Mouse (Mus musculus) heart, embryonic 10.5 days (tissue): ENCODE measurements around the gene Myo16. TPM values are rescaled to one million over a fixed set of nuclear protein-coding genes. Genes with fewer than 3 reads are reported as not detected.

Experiments
- DNase-seq: peaks from one replicate; pipeline ENCODE4 v3.0.0-alpha.2; 2017; ENCODE audit warnings: low spot score
- H3K27ac ChIP-seq: fragments of 300-500 bp; sonication (generic); 2 replicates; pipeline ENCODE4 v1.5.1; 2016; ENCODE audit warnings: mild to moderate bottlenecking
- H3K27me3 ChIP-seq: fragments of 300-500 bp; sonication (generic); 2 replicates; pipeline ENCODE4 v1.6.1; 2016; ENCODE audit warnings: mild to moderate bottlenecking; ENCODE audit not compliant: poor library complexity, insufficient read depth, severe bottlenecking
- H3K36me3 ChIP-seq: fragments of 300-500 bp; sonication (generic); 2 replicates; pipeline ENCODE4 v1.6.1; 2016; ENCODE audit warnings: mild to moderate bottlenecking, moderate library complexity
- H3K4me1 ChIP-seq: fragments of 300-500 bp; sonication (generic); 2 replicates; pipeline ENCODE4 v1.6.1; 2016; ENCODE audit warnings: mild to moderate bottlenecking
- H3K4me3 ChIP-seq: fragments of 300-500 bp; sonication (generic); 2 replicates; pipeline ENCODE4 v1.5.1; 2016; ENCODE audit warnings: mild to moderate bottlenecking, moderate library complexity
- H3K9me3 ChIP-seq: fragments of 300-500 bp; sonication (generic); 2 replicates; pipeline ENCODE4 v1.6.1; 2016; ENCODE audit warnings: mild to moderate bottlenecking, moderate library complexity
- WGBS: fragments of 180-500 bp; shearing (Covaris S2); methylation state at CpG from one replicate; pipeline ENCODE4 v1.1.7; 2016; 5-methylcytosine and 5-hydroxymethylcytosine counted together
- polyA plus RNA-seq: library from polyadenylated mRNA; unstranded; fragments of >200 nt; fragmentation: Nextera tagmentation; extraction: Ambion mirVana; gene quantifications from 2 replicates; pipeline ENCODE4 v1.2.1, GENCODE M21; 2016

Myo16 gene
- polyA plus RNA-seq, 1 experiment from 2014 or later, result 2.2 TPM

DNA sequence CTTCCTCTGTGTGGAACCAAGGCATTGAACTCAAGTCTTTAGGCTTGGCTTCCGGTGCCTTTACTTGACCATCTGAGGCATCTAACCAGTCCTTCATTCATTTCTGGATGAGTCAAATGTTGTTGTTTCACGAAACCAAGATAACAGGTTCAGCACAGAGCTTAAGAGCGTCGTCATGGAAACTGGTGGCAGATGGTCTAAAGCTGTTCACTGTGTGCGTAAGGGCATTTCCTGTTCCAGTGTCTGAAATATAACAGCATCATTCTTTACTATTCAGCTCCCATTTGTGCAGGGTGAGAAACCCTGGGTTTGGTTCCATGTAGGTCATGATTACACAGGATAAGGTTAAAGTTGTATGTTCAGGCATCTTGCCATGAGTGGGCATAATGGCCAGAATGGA is 372.9 kb downstream of the Myo16 start:
- H3K4me1 ChIP-seq, result no peaks in the 10 kb centered on the region
- H3K4me3 ChIP-seq, result no peak overlapping the region
- no peak overlapping the region for H3K27ac ChIP-seq
- no peaks in the 10 kb centered on the region for H3K9me3 ChIP-seq
- WGBS, result 68% methylated on average over 5 of the region's 5 CpGs
- no peak for DNase-seq
- no peaks in the 10 kb centered on the region for H3K36me3 ChIP-seq
- H3K27me3 ChIP-seq, result no peaks in the 10 kb centered on the region

DNA sequence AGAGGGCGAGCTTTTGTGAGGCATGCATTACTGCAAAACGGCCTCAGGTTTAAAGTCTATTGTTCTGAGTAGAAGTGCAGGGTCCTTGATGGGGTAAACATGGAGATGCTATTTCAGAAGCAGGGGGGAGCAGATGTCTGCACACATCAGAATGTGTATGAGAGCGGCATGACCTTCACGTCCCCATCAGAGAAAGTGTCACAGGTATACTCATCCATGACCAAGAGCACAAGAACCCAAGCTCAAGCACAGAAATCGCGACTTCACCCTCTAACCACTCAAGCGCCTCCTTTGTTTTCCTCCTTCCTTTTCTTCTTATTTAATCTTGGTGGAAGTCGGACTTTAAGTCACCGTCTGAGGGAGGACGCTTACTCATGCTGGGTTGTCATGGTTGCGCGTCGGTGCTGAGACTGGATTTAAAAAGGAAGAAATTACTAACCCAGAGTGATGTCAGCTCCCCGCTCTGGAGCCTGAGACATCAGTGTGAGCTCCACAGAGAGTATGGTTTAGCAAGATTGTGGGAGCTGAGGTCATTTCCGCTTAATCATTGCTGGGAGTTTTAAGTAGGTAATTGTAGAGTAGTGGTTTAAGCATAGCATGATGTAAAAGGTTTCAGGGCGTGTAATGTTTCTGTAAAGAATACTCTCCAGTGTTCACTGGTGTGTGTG is 381.0 kb downstream of the Myo16 start:
- WGBS, result 74% methylated on average over 16 of the region's 16 CpGs
- DNase-seq, result no peak
- Histone ChIP-seq H3K9me3 (no peaks in the 10 kb centered on the region), H3K27me3 (no peaks in the 10 kb centered on the region), H3K4me1 (no peaks in the 10 kb centered on the region), H3K27ac (no peak overlapping the region), H3K4me3 (no peak overlapping the region), H3K36me3 (no peaks in the 10 kb centered on the region)

DNA sequence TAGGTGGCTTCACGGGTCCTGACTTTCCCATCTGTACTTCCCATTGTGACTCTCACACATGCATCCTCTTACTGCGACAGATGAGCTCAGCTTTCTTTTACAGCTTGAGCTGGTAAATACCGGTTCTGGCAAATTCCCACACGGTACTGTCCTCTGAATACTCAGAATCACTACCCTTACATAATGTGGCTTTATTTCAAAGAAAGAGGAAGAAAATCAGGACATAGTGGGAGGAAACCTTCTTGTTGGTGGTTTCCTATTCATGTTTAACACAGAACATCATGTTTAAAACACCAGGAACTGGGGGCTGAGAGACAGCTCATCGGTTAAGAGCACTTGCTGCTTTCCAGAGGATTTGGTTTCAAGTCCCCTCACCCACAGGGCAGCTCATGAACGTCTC is 384.6 kb downstream of the Myo16 start:
- 76% methylated on average over 6 of the region's 6 CpGs for WGBS
- H3K27ac ChIP-seq, result no peak overlapping the region
- no peak for DNase-seq

DNA sequence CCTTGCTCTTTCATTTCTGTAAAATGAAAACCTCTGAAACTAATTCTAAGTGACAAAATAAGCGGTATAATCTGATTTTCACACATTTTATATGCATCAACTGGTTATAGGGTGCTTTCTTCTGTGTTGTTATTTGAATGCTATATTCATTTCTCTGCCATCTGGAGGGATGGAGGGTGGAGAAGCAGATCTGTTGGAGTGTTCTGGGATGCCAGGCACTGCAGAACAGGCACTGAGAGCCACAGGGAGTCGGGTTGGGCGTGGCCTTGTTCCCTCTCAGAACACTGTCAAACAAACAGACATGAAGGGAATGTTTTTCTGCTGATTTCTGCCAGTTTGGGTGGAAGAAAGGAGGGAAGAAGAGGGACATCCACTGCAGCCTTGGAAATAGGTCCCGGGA is 386.0 kb downstream of the Myo16 start:
- no peak for DNase-seq
- 0 out of 2 replicates have a peak, but pooled peaks cover 4% of the 10 kb centered on the region for H3K9me3 ChIP-seq
- H3K4me3 ChIP-seq, result no peak overlapping the region
- no peaks in the 10 kb centered on the region for H3K4me1 ChIP-seq
- WGBS, result 82% methylated on average over 4 of the region's 4 CpGs
- no peak overlapping the region for H3K27ac ChIP-seq
- H3K27me3 ChIP-seq, result no peaks in the 10 kb centered on the region
- H3K36me3 ChIP-seq, result no peaks in the 10 kb centered on the region

More for the DNA sequence above, 384.6 kb downstream of the Myo16 start:
- Histone ChIP-seq H3K9me3 (no peaks in the 10 kb centered on the region), H3K4me1 (no peaks in the 10 kb centered on the region), H3K36me3 (no peaks in the 10 kb centered on the region), H3K27me3 (no peaks in the 10 kb centered on the region), H3K4me3 (no peak overlapping the region)

DNA sequence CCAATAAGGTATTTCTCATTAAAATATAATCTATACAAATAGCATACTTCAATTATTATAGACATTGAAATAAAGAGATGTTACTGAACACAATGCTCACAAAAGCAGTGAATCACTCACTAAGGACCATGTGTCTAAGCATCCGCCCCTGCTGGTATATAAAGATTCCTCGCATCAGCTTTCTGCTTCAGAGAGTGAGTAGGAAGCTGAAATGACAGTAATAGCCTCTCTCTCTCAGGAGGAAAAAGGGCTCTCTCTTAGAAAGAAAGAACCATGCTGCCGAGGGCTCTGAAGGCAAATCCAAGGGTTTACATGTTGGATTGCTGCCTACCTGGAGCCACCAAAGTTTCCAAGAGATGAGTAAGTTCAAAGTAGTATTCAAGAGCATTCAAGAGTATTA is 392.2 kb downstream of the Myo16 start:
- H3K4me3 ChIP-seq, result no peak overlapping the region
- WGBS, result 86% methylated on average over 3 of the region's 3 CpGs
- H3K27ac ChIP-seq, result no peak overlapping the region
- no peak for DNase-seq
- no peaks in the 10 kb centered on the region for H3K27me3 ChIP-seq
- H3K36me3 ChIP-seq, result no peaks in the 10 kb centered on the region
- 0 out of 2 replicates have a peak, but pooled peaks cover 4% of the 10 kb centered on the region for H3K9me3 ChIP-seq
- H3K4me1 ChIP-seq, result no peaks in the 10 kb centered on the region

DNA sequence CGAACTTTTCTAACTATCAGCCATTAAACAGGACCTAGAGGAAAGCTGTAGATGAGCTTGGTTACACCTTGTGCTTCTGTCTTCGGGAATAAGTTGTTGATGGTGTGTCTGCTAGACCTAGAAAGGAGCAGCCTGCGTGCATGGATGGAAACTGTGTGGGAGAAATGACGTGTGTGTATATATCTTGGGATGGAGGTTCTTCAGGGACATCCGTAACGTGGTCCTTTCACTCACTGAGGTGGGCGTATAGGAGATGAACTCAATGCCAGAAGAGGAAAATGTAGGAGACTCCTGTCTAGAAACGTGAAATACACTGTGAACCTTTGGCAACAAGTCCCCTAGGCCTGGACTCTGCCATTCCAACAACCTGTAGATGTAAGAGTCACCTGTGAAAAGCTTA is 392.8 kb downstream of the Myo16 start:
- Histone ChIP-seq H3K27ac (no peak overlapping the region), H3K27me3 (no peaks in the 10 kb centered on the region), H3K36me3 (no peaks in the 10 kb centered on the region), H3K4me1 (no peaks in the 10 kb centered on the region), H3K4me3 (no peak overlapping the region), H3K9me3 (0 out of 2 replicates have a peak, but pooled peaks cover 4% of the 10 kb centered on the region)
- DNase-seq, result no peak
- 80% methylated on average over 8 of the region's 8 CpGs for WGBS

DNA sequence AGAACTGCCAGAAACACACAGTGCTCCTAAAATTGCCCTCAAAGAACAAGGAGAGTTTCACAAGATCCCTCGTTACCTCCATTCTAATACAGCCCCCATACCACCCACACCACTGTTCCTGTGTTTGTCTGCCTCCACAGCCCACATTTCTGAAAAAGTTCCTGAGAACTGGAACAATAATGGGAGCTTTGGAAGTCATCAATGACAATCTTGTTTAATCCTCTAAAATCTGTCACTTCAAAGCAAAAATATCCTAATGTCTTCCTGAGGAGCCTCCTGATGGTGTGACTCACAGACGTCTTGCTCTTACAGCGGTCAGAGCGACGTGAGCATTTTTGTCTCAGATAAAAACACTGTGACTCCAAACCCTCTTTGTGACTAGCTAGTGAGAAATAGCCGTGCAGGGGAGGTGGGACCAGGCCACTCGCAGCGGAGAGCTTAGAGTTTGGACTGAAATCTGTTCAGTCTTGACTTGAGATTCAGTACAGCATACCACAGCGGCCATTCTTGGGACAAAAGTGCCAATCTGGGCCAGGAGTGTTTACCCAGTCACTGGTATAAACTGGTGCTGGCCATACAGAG is 394.4 kb downstream of the Myo16 start:
- H3K4me1 ChIP-seq, result no peaks in the 10 kb centered on the region
- no peak for DNase-seq
- no peaks in the 10 kb centered on the region for H3K36me3 ChIP-seq
- WGBS, result 57% methylated on average over 9 of the region's 9 CpGs
- no peaks in the 10 kb centered on the region for H3K27me3 ChIP-seq
- H3K4me3 ChIP-seq, result no peak overlapping the region
- H3K9me3 ChIP-seq, result 0 out of 2 replicates have a peak, but pooled peaks cover 4% of the 10 kb centered on the region
- H3K27ac ChIP-seq, result no peak overlapping the region

DNA sequence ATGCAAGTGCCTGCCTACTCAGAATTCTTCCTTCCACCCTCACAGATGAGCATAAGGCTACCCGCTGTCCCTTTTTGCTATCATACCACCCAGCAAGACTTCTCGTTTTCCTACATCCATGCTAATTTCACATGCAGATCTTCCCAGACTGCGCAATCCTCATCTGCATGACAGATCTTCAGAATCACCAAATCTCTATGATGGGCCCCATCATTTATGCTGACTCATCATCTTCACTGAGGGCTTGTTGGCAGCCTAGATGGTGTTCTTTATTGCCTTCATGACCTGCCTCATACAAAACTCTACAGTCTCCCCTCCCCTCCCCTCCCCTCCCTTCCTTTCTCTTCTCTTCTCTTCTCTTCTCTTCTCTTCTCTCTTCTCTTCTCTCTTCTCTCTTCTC is 395.7 kb downstream of the Myo16 start:
- no peak overlapping the region for H3K27ac ChIP-seq
- DNase-seq, result no peak
- H3K4me1 ChIP-seq, result no peaks in the 10 kb centered on the region
- H3K36me3 ChIP-seq, result no peaks in the 10 kb centered on the region
- H3K4me3 ChIP-seq, result no peak overlapping the region
- WGBS, result 92% methylated on average over 3 of the region's 3 CpGs
- no peaks in the 10 kb centered on the region for H3K27me3 ChIP-seq
- H3K9me3 ChIP-seq, result no peaks in the 10 kb centered on the region

DNA sequence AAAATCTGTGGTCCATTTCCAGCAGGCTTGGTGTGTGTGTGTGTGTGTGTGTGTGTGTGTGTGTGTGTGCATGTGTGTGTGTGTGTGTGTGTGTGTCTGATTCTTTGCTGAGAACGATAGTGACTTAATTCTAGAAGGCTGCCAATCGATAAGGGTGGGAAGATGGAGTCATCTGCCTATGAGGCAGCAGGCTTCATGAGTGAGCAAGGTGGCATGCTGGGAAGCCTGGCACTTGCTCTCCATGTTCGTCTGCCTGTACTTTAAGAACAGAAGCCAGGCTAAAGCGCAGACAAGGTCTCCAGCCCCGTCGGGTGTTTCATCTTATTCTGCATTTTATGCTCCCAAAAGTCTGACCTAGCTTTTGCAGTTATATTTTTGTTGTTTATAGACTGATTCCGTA is 404.2 kb downstream of the Myo16 start:
- H3K9me3 ChIP-seq, result no peaks in the 10 kb centered on the region
- 80% methylated on average over 7 of the region's 7 CpGs for WGBS
- H3K36me3 ChIP-seq, result no peaks in the 10 kb centered on the region

DNA sequence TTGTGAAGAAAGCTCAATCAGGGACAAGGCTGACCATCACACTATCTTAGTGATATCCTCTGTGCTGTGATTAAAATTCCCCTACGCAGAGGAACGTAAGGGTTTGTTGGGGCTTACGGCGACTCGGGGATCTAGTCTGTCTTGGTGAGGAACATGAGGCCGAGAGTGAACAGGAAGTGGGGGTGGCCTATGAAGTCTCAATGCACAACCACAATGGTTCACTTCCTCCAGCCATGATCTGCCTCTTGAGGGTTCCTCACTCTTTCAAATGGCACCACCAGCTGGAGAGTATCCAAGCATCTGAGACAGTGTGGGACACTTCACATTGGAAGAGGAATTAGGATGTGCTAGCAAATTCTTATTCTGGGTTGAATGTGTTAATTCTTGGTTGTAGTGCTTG is 405.8 kb downstream of the Myo16 start:
- 86% methylated on average over 6 of the region's 6 CpGs for WGBS
- no peak overlapping the region for H3K27ac ChIP-seq
- no peak for DNase-seq
- no peak overlapping the region for H3K4me3 ChIP-seq
- no peaks in the 10 kb centered on the region for H3K4me1 ChIP-seq
- H3K9me3 ChIP-seq, result no peaks in the 10 kb centered on the region
- H3K36me3 ChIP-seq, result no peaks in the 10 kb centered on the region
- no peaks in the 10 kb centered on the region for H3K27me3 ChIP-seq

More for the DNA sequence above, 404.2 kb downstream of the Myo16 start:
- Histone ChIP-seq H3K27me3 (no peaks in the 10 kb centered on the region), H3K4me3 (no peak overlapping the region), H3K4me1 (no peaks in the 10 kb centered on the region), H3K27ac (no peak overlapping the region)
- no peak for DNase-seq

DNA sequence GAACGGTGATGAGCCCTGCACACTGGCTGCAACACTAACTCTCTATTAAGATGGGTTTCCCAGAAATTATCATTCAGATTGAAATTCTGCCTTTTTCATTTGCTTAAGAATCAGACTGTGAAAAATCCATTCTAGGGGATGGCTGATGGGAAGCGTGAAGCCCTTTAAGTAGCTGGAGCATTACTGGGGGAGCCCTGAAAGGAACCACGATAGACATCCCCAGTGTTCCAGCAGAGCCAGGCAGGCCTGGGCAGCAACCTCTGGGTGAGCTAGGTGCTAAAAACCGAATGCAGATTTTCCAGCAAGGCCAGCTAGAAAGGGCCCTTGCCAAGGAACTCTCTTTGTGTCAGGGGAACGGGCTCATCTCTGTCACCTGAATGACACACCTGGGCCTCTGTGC is 407.9 kb downstream of the Myo16 start:
- Histone ChIP-seq H3K27ac (no peak overlapping the region), H3K36me3 (no peaks in the 10 kb centered on the region), H3K9me3 (no peaks in the 10 kb centered on the region), H3K27me3 (no peaks in the 10 kb centered on the region), H3K4me1 (peaks cover 9% of the 10 kb centered on the region), H3K4me3 (no peak overlapping the region)
- DNase-seq, result no peak
- 72% methylated on average over 5 of the region's 5 CpGs for WGBS

DNA sequence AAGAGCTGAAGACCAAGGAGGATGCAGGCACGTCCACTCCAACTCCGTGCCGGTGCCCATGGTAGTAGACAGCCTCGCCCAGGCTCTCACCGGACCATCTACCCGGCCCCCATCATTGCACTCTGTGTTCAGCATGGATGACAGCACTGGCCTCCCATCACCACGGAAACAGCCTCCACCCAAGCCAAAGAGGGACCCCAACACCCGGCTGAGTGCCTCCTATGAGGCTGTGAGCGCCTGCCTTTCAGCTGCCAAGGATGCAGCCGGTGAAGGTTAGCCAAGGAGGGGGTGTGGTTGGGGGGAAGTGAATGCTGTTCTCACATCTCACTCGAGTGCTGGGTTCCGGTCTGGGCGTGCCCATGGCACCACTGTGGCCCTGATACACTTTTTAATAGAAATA is 408.3 kb downstream of the Myo16 start:
- no peaks in the 10 kb centered on the region for H3K27me3 ChIP-seq
- H3K36me3 ChIP-seq, result no peaks in the 10 kb centered on the region
- no peak overlapping the region for H3K4me3 ChIP-seq
- H3K4me1 ChIP-seq, result peaks cover 9% of the 10 kb centered on the region
- no peak for DNase-seq
- no peaks in the 10 kb centered on the region for H3K9me3 ChIP-seq
- WGBS, result 81% methylated on average over 13 of the region's 13 CpGs
- no peak overlapping the region for H3K27ac ChIP-seq

DNA sequence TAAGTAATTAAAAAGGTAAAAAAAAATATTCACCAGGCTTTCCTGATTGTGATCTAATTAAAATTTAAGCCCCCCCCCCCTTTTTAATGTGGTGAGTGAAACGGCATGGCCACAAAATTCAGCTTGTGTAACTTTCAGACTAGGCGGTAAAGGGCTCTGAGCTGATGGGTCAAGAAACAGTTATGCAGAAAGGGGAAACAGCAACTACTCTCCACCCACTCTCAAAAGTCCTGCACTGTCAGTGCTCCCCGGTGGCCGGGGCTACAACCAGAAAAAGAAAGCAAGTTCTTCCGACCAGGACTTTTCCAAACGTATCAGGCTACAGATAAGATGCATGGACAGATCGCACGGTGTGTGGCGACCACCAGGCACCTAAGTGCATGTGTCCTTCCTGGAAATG is 408.9 kb downstream of the Myo16 start:
- Histone ChIP-seq H3K27ac (no peak overlapping the region), H3K36me3 (no peaks in the 10 kb centered on the region), H3K27me3 (no peaks in the 10 kb centered on the region), H3K9me3 (no peaks in the 10 kb centered on the region), H3K4me3 (no peak overlapping the region), H3K4me1 (peaks cover 9% of the 10 kb centered on the region)
- no peak for DNase-seq
- WGBS, result 80% methylated on average over 9 of the region's 9 CpGs
